Mouse (Mus musculus): Measurements from ENCODE around the gene Cat. TPM values are rescaled to one million over a fixed set of nuclear protein-coding genes. Genes with fewer than 3 reads are reported as not detected.

Gene Cat
- polyA plus RNA-seq, 1 experiment from 2014 or later = 91.9 TPM

GRCm38 (mm10) chr2:103459069-103459468 is 25.9 kb downstream of the Cat start:
- DNase-seq (ENCODE audit: low spot score) (no peak), ATAC-seq (no peak)
- Histone ChIP-seq H3K4me3 (ENCODE audit: low read depth, low read length) (no peak overlapping the region), H3K9me3 (ENCODE audit: low read length) (no peaks in the 10 kb centered on the region), H3K4me1 (ENCODE audit: insufficient read depth, low read depth, low read length) (no peaks in the 10 kb centered on the region), H3K36me3 (ENCODE audit: insufficient read depth, low read length) (peaks cover 54% of the 10 kb centered on the region), H3K27me3 (replicated peaks; ENCODE audit: insufficient read depth, low read length) (no peaks in the 10 kb centered on the region), H3K4me2 (replicated peaks; ENCODE audit: low read depth, low read length) (no peak overlapping the region), H3K27ac (ENCODE audit: low read length) (no peak overlapping the region), H3K9ac (replicated peaks; ENCODE audit: low read depth) (no peak overlapping the region)
- 82% methylated on average over 10 of the region's 10 CpGs for WGBS
- TF ChIP-seq CTCF (IDR thresholded peaks at IDR 0.05) = no peak
- TF ChIP-seq EP300 (IDR thresholded peaks at IDR 0.05) = no peak

GRCm38 (mm10) chr2:103457628-103458027 is 27.3 kb downstream of the Cat start:
- DNase-seq (ENCODE audit: low spot score) (no peak), ATAC-seq (no peak)
- H3K4me3 ChIP-seq (ENCODE audit: low read depth, low read length) = no peak overlapping the region
- TF ChIP-seq EP300 (IDR thresholded peaks at IDR 0.05) (no peak), CTCF (IDR thresholded peaks at IDR 0.05) (no peak)
- no peak overlapping the region for H3K27ac ChIP-seq (ENCODE audit: low read length)
- H3K36me3 ChIP-seq (ENCODE audit: insufficient read depth, low read length) = peaks cover 50% of the 10 kb centered on the region
- no peaks in the 10 kb centered on the region for H3K4me1 ChIP-seq (ENCODE audit: insufficient read depth, low read depth, low read length)
- H3K4me2 ChIP-seq (replicated peaks; ENCODE audit: low read depth, low read length) = no peak overlapping the region
- H3K9ac ChIP-seq (replicated peaks; ENCODE audit: low read depth) = no peak overlapping the region
- H3K27me3 ChIP-seq (replicated peaks; ENCODE audit: insufficient read depth, low read length) = no peaks in the 10 kb centered on the region
- WGBS = 87% methylated on average over 7 of the region's 7 CpGs
- no peaks in the 10 kb centered on the region for H3K9me3 ChIP-seq (ENCODE audit: low read length)

GRCm38 (mm10) chr2:103457048-103457447 is 27.9 kb downstream of the Cat start:
- Histone ChIP-seq H3K4me2 (replicated peaks; ENCODE audit: low read depth, low read length) (no peak overlapping the region), H3K9me3 (ENCODE audit: low read length) (no peaks in the 10 kb centered on the region), H3K27ac (ENCODE audit: low read length) (no peak overlapping the region), H3K36me3 (ENCODE audit: insufficient read depth, low read length) (peaks cover 49% of the 10 kb centered on the region), H3K27me3 (replicated peaks; ENCODE audit: insufficient read depth, low read length) (no peaks in the 10 kb centered on the region), H3K4me3 (ENCODE audit: low read depth, low read length) (no peak overlapping the region), H3K9ac (replicated peaks; ENCODE audit: low read depth) (no peak overlapping the region), H3K4me1 (ENCODE audit: insufficient read depth, low read depth, low read length) (no peaks in the 10 kb centered on the region)
- no peak for DNase-seq (ENCODE audit: low spot score)
- ATAC-seq = no peak
- 81% methylated on average over 5 of the region's 5 CpGs for WGBS
- TF ChIP-seq CTCF (IDR thresholded peaks at IDR 0.05) (no peak), EP300 (IDR thresholded peaks at IDR 0.05) (no peak)

DNA sequence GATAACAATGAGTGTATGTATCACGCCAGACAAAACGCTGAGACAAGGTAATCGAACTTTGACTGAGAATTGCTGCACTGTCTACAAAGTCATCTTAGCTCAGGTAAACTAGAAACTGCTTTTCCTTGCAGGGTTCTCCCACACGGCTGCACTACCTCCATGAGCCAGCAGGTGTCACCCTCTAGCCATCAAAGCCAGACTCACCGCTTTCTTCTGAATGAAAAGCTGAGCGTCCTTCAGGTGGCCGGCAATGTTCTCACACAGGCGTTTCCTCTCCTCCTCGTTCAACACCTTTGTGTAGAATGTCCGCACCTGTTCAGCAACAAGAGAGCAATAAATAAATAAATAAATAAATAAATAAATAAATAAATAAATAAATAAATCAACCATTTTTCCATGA is 28.3 kb downstream of the Cat start:
- Histone ChIP-seq H3K9me3 (ENCODE audit: low read length) (no peaks in the 10 kb centered on the region), H3K36me3 (ENCODE audit: insufficient read depth, low read length) (peaks cover 45% of the 10 kb centered on the region), H3K27me3 (replicated peaks; ENCODE audit: insufficient read depth, low read length) (no peaks in the 10 kb centered on the region), H3K27ac (ENCODE audit: low read length) (no peak overlapping the region), H3K4me2 (replicated peaks; ENCODE audit: low read depth, low read length) (no peak overlapping the region), H3K4me3 (ENCODE audit: low read depth, low read length) (no peak overlapping the region), H3K9ac (replicated peaks; ENCODE audit: low read depth) (no peak overlapping the region), H3K4me1 (ENCODE audit: insufficient read depth, low read depth, low read length) (no peaks in the 10 kb centered on the region)
- TF ChIP-seq EP300 (IDR thresholded peaks at IDR 0.05) (no peak), CTCF (IDR thresholded peaks at IDR 0.05) (peak; percentile 97)
- 16% methylated on average over 10 of the region's 10 CpGs for WGBS
- DNase-seq (ENCODE audit: low spot score) (peak; percentile 85), ATAC-seq (0 out of 2 replicates have a peak, but pooled peaks have one; percentile 25)

DNA sequence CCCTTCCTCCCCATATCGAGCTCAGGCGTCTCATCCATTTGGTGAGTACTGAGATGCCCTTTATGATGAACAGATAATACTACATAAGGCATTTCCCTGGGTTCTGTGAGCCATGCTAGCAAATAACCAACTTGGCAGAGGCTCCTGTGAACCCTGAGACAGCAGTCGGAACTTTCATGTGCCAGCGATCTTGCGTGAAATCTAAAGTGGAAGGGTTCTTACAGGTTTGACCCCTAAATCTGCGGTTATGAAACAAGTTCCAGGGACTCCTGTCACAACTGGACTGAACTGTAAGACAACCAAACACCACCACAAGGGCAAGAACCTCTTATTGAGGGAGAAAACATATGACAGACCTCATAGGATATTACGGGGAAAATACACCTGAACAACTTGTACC is 29.2 kb downstream of the Cat start:
- 94% methylated on average over 7 of the region's 7 CpGs for whole genome bisulfite sequencing
- Histone ChIP-seq H3K27ac (ENCODE audit: low read length) (no peak overlapping the region), H3K4me2 (replicated peaks; ENCODE audit: low read depth, low read length) (no peak overlapping the region), H3K4me1 (ENCODE audit: insufficient read depth, low read depth, low read length) (no peaks in the 10 kb centered on the region), H3K36me3 (ENCODE audit: insufficient read depth, low read length) (peaks cover 42% of the 10 kb centered on the region; the same call in 1 of the 2 replicates), H3K27me3 (replicated peaks; ENCODE audit: insufficient read depth, low read length) (no peaks in the 10 kb centered on the region), H3K4me3 (ENCODE audit: low read depth, low read length) (no peak overlapping the region), H3K9me3 (ENCODE audit: low read length) (no peaks in the 10 kb centered on the region), H3K9ac (replicated peaks; ENCODE audit: low read depth) (no peak overlapping the region)
- TF ChIP-seq CTCF (IDR thresholded peaks at IDR 0.05) (no peak), EP300 (IDR thresholded peaks at IDR 0.05) (no peak)
- DNase-seq (ENCODE audit: low spot score) (no peak), ATAC-seq (no peak)

DNA sequence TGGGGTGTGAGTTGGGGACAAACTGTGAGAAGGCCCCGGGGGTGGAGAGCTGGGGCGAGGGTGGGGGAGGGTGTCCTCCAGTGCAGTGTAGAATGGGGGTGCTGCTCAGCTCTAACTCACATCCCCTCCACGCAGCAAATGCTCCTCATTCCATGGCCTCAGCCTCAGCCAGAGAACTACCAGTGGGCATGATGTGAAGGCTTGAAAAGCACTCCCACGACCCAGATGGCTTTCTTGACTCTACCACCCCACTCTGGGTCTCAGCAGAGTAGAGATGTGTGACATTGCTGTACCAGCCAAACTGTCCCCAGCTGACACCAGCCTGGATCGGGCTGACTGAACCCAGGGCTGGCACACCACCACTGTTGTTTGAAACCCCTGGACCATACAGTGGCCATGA is 32.4 kb downstream of the Cat start:
- H3K9me3 ChIP-seq (ENCODE audit: low read length) = no peaks in the 10 kb centered on the region
- DNase-seq (ENCODE audit: low spot score) = no peak
- no peak overlapping the region for H3K9ac ChIP-seq (replicated peaks; ENCODE audit: low read depth)
- TF ChIP-seq CTCF (IDR thresholded peaks at IDR 0.05) (no peak), EP300 (IDR thresholded peaks at IDR 0.05) (no peak)
- peaks cover 28% of the 10 kb centered on the region; the same call in 1 of the 2 replicates for H3K36me3 ChIP-seq (ENCODE audit: insufficient read depth, low read length)
- H3K4me3 ChIP-seq (ENCODE audit: low read depth, low read length) = no peak overlapping the region
- WGBS = 87% methylated on average over 5 of the region's 5 CpGs
- H3K27me3 ChIP-seq (replicated peaks; ENCODE audit: insufficient read depth, low read length) = no peaks in the 10 kb centered on the region
- H3K4me2 ChIP-seq (replicated peaks; ENCODE audit: low read depth, low read length) = no peak overlapping the region
- 0 out of 2 replicates have a peak overlapping the region, but pooled peaks have one; percentile 5 for H3K27ac ChIP-seq (ENCODE audit: low read length)
- ATAC-seq = no peak
- H3K4me1 ChIP-seq (ENCODE audit: insufficient read depth, low read depth, low read length) = no peaks in the 10 kb centered on the region

DNA sequence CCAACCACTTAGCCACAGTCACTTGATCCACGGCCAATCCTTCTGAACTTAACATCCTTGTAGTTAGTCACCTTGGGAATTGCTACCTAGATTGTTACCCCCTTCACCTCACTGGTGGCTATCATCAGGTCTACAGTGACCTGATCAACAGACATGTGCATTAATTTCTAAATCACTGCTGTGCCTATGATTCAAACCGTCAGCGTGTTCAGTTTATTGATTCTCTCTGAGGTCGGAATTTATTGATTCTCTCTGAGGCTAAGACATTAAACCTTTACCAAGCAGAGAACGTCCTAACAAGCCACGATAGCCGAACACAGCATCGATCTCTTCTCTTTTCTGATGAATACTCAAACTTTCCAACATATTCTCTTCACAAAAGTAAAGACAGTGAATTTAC is 34.7 kb downstream of the Cat start:
- WGBS = 88% methylated on average over 8 of the region's 8 CpGs
- Histone ChIP-seq H3K4me2 (replicated peaks; ENCODE audit: low read depth, low read length) (no peak overlapping the region), H3K9me3 (ENCODE audit: low read length) (no peaks in the 10 kb centered on the region), H3K27me3 (replicated peaks; ENCODE audit: insufficient read depth, low read length) (no peaks in the 10 kb centered on the region), H3K9ac (replicated peaks; ENCODE audit: low read depth) (no peak overlapping the region), H3K4me3 (ENCODE audit: low read depth, low read length) (no peak overlapping the region), H3K36me3 (ENCODE audit: insufficient read depth, low read length) (peaks cover 19% of the 10 kb centered on the region; the same call in 1 of the 2 replicates), H3K27ac (ENCODE audit: low read length) (no peak overlapping the region), H3K4me1 (ENCODE audit: insufficient read depth, low read depth, low read length) (no peaks in the 10 kb centered on the region)
- TF ChIP-seq EP300 (IDR thresholded peaks at IDR 0.05) (no peak), CTCF (IDR thresholded peaks at IDR 0.05) (no peak)
- ATAC-seq (no peak), DNase-seq (ENCODE audit: low spot score) (no peak)

All from lung, postnatal 0 days (tissue).